Mouse (Mus musculus) bone marrow, adult 2 months (tissue): Measurements from ENCODE around the gene Ccno.

ENCODE experiments used
- CTCF ChIP-seq: fragments of 200-500 bp; IDR thresholded peaks from 2 replicates; pipeline ENCODE4 v1.5.1; 2011; ENCODE audit warnings: low read length, control low read depth; ENCODE audit not compliant: control insufficient read depth, insufficient read depth
- POLR2A ChIP-seq: fragments of 200-500 bp; IDR thresholded peaks from 2 replicates; pipeline ENCODE4 v1.6.1; 2011; ENCODE audit warnings: low read depth, mild to moderate bottlenecking, control low read depth, low read length, borderline replicate concordance; ENCODE audit not compliant: control insufficient read depth

DNA sequence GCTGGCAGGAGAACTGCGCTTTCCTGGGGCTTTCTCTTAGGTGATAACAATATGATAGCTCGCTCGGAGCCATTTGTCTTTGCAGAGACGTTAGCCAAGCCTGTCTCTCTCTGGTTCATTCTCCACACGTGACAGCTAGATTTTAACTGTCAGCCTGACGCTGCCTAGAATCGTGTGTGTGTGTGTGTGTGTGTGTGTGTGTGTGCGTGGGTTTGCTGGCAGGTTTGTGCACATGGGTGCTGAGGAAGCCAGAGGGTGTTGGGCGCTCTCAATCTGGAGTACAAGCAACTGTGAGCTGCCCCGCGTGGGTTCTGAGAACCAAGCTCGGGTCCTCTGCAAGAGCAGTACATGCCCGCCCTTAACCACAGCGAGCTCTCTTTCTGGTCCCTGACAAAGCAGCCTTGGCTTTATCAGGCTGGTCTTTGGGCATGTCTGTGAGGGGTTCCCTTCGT, 45.7 kb upstream of the Ccno start:
- TF ChIP-seq CTCF (no peak), POLR2A (no peak)
